Mouse (Mus musculus) limb, embryonic 15.5 days (tissue): ENCODE data around the gene Chrna9. TPM values are rescaled to one million over a fixed set of nuclear protein-coding genes. Genes with fewer than 3 reads are reported as not detected.
"Not testable (repeated sequence)": the region's sequence is repeated elsewhere in the genome, so short reads cannot be mapped to it uniquely, and the experiment has no call there.

ENCODE experiments used
- ATAC-seq: fragments of 200-750 bp; cut with Nextera tagmentation; 2 replicates; pipeline ENCODE4 v1.8.0; 2017; ENCODE audit warnings: low read depth, moderate TSS enrichment; ENCODE audit not compliant: insufficient number of reproducible peaks, low FRiP score, low TSS enrichment
- H3K27ac ChIP-seq: fragments of 300-500 bp; sonication (generic); 2 replicates; pipeline ENCODE4 v1.5.1; 2015; ENCODE audit warnings: moderate library complexity, mild to moderate bottlenecking, inconsistent platforms
- H3K27me3 ChIP-seq: fragments of 300-500 bp; sonication (generic); 2 replicates; pipeline ENCODE4 v1.6.1; 2015; ENCODE audit warnings: inconsistent platforms
- H3K36me3 ChIP-seq: fragments of 300-500 bp; sonication (generic); 2 replicates; pipeline ENCODE4 v1.6.1; 2015; ENCODE audit warnings: inconsistent platforms
- H3K4me1 ChIP-seq: fragments of 300-500 bp; sonication (generic); 2 replicates; pipeline ENCODE4 v1.6.1; 2015; ENCODE audit warnings: inconsistent platforms
- H3K4me2 ChIP-seq: fragments of 300-500 bp; sonication (generic); 2 replicates; pipeline ENCODE4 v1.6.1; 2015; ENCODE audit warnings: mild to moderate bottlenecking, inconsistent platforms
- H3K4me3 ChIP-seq: fragments of 300-500 bp; sonication (generic); 2 replicates; pipeline ENCODE4 v1.5.1; 2015; ENCODE audit warnings: mild to moderate bottlenecking, inconsistent platforms
- H3K9ac ChIP-seq: fragments of 300-500 bp; sonication (generic); 2 replicates; pipeline ENCODE4 v1.6.1; 2015; ENCODE audit warnings: inconsistent platforms
- H3K9me3 ChIP-seq: fragments of 300-500 bp; sonication (generic); 2 replicates; pipeline ENCODE4 v1.6.1; 2016; ENCODE audit warnings: inconsistent platforms
- WGBS: fragments of 180-500 bp; shearing (Covaris S2); methylation state at CpG from one replicate; pipeline ENCODE4 v1.1.7; 2015; 5-methylcytosine and 5-hydroxymethylcytosine counted together
- polyA plus RNA-seq: library from polyadenylated mRNA; unstranded; fragments of >200 nt; fragmentation: Nextera tagmentation; extraction: Ambion mirVana; gene quantifications from 2 replicates; pipeline ENCODE4 v1.2.1, GENCODE M21; 2015

Chrna9 gene
- polyA plus RNA-seq, 1 experiment from 2014 or later, result 0.13 TPM

DNA sequence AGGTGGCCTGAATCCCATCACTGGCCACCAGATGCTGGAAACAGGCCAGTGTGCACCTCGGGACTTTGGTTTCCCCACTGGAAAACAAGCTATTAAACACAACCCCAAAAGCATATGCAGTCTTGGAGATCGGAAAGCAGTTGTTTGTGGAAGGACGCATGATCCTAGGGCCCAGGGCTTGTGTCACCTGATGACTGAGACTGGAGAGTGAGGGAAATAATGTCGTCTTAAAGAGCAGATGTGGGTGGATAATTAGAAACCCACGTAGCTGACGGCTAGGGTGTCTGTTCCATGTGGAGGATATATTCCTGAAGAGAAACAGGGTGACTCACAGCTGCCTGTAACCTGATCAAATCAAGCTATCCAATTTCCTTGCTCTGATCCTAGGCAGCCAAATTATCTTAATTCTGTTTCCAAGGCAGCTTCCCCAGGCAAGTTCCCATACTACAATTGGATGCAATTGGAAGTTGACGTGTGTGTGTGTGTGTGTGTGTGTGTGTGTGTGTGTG lies 31.1 kb downstream of the Chrna9 start:
- no peak overlapping the region for H3K27ac ChIP-seq
- 23% methylated on average over 7 of the region's 7 CpGs for whole genome bisulfite sequencing
- 0 out of 2 replicates have a peak, but pooled peaks cover 4% of the 10 kb centered on the region for H3K4me1 ChIP-seq
- no peak for ATAC-seq
- no peaks in the 10 kb centered on the region for H3K27me3 ChIP-seq
- H3K9me3 ChIP-seq, result no peaks in the 10 kb centered on the region
- H3K4me3 ChIP-seq, result no peak overlapping the region
- H3K4me2 ChIP-seq, result no peak overlapping the region
- H3K9ac ChIP-seq, result no peak overlapping the region
- H3K36me3 ChIP-seq, result no peaks in the 10 kb centered on the region

DNA sequence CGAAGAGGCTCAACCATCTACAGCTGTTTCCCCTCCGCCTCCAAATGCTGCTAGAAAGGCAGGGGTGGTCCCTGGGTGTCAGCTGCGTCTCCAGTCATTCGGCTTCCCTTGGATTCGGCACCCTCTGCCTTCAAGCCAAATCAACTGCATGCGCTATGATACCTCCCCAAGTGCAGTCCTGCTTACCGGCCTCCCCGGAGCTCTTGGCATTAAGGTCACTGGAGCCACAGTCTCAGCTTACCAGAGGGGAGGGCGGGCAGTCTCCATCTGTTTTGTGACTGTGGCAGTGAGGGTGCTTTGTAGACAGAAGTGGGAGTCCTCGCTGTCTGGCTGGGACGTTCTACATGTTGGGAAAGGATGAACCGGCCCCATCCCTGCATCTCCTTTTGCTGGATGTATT lies 32.4 kb downstream of the Chrna9 start:
- Histone ChIP-seq H3K27ac (no peak overlapping the region), H3K4me1 (0 out of 2 replicates have a peak, but pooled peaks cover 4% of the 10 kb centered on the region), H3K27me3 (no peaks in the 10 kb centered on the region), H3K9ac (no peak overlapping the region), H3K4me3 (no peak overlapping the region), H3K36me3 (no peaks in the 10 kb centered on the region), H3K4me2 (no peak overlapping the region), H3K9me3 (no peaks in the 10 kb centered on the region)
- no peak for ATAC-seq
- WGBS, result 56% methylated on average over 12 of the region's 12 CpGs

DNA sequence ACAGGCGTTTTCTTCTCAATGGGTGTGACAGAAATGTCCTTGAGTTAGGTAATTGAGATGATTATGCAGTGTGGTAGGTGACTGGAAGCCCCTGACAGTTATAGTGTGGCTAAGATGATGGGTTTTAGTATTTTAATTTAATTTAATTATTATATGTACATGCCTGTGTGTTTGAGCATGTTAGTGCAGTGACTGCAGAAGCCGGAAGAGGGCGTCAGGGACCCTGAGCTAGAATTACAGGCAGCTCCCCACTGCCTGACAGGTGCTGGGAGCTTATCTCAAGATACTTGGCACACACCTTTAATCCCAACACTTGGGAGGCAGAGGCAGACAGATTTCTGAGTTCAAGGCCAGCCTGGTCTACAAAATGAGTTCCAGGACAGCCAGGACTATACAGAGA lies 33.3 kb downstream of the Chrna9 start:
- 93% methylated on average over 3 of the region's 3 CpGs for WGBS
- Histone ChIP-seq H3K27ac (no peak overlapping the region), H3K9me3 (no peaks in the 10 kb centered on the region), H3K4me2 (no peak overlapping the region), H3K9ac (no peak overlapping the region), H3K36me3 (no peaks in the 10 kb centered on the region), H3K4me3 (no peak overlapping the region), H3K4me1 (0 out of 2 replicates have a peak, but pooled peaks cover 4% of the 10 kb centered on the region), H3K27me3 (no peaks in the 10 kb centered on the region)
- ATAC-seq, result no peak

DNA sequence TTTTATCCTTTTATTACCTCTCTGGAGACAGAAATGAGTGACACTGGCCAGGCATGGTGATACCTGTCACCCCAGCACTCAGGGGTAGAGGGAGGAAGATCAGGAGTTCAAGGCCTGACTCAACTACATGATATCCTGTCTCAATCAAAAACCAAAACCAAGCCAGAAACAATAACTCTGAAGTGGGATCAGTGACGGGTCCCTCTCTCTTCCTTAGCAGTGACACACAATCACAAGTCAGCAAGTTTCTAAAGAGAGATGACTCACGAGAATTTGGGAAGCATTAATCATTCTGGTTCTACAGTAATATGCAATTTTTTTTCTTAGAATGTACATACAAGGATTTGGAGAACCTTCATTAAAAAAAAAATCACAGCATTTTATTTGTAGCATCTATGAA lies 38.5 kb downstream of the Chrna9 start:
- H3K36me3 ChIP-seq, result no peaks in the 10 kb centered on the region
- H3K4me3 ChIP-seq, result no peak overlapping the region
- no peaks in the 10 kb centered on the region for H3K27me3 ChIP-seq
- WGBS, result 63% methylated on average over 2 of the region's 2 CpGs
- no peak overlapping the region for H3K9ac ChIP-seq
- ATAC-seq, result no peak
- H3K27ac ChIP-seq, result no peak overlapping the region
- H3K4me2 ChIP-seq, result no peak overlapping the region
- H3K4me1 ChIP-seq, result no peaks in the 10 kb centered on the region
- no peaks in the 10 kb centered on the region for H3K9me3 ChIP-seq

DNA sequence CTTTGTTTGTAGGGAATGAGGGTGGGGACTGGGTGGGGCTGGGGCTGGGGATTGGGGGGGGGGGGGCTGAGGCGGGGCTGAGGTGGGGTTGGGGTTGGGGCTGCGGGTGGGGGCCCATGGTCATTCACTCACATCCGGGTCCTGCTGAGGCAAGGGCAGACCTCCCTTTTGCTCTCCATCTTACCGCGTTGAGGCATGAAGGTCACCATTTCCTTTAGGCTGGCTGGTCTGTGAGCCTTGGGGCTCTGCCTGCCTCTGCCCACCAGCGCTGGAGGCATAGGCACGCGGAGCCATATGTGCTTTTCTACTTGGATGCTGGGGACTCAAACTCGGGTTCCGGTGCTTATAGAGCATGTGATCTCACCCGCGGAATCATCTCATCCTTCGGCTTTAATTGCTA lies 41.0 kb downstream of the Chrna9 start:
- Histone ChIP-seq H3K4me2 (no peak overlapping the region), H3K9ac (no peak overlapping the region), H3K4me3 (no peak overlapping the region), H3K4me1 (no peaks in the 10 kb centered on the region), H3K27me3 (no peaks in the 10 kb centered on the region), H3K36me3 (no peaks in the 10 kb centered on the region), H3K27ac (no peak overlapping the region), H3K9me3 (no peaks in the 10 kb centered on the region)
- 88% methylated on average over 13 of the region's 13 CpGs for WGBS
- no peak for ATAC-seq

DNA sequence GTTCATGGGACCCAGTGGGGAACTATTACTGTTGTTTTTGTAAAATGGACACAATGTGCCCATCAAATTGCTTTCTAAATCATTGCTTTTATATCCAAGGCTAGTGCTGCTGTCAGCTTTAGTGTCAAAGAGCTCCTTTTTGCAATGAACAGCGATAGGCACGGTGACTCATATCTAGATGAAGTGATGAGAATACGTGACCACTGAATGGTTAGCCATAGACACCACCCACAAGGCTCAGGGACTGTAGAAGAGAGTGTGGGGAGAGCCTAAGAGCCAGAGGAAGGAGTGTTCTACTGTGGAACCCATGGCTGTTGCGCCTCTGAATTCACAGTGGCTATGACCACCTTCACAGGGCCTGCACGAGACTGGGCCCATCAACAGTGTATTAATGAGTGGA lies 51.7 kb downstream of the Chrna9 start:
- H3K27ac ChIP-seq, result no peak overlapping the region
- no peaks in the 10 kb centered on the region for H3K4me1 ChIP-seq
- no peaks in the 10 kb centered on the region for H3K9me3 ChIP-seq
- H3K36me3 ChIP-seq, result no peaks in the 10 kb centered on the region
- no peak overlapping the region for H3K4me2 ChIP-seq
- WGBS, result 87% methylated on average over 5 of the region's 5 CpGs
- no peak for ATAC-seq
- no peaks in the 10 kb centered on the region for H3K27me3 ChIP-seq
- no peak overlapping the region for H3K9ac ChIP-seq
- no peak overlapping the region for H3K4me3 ChIP-seq

DNA sequence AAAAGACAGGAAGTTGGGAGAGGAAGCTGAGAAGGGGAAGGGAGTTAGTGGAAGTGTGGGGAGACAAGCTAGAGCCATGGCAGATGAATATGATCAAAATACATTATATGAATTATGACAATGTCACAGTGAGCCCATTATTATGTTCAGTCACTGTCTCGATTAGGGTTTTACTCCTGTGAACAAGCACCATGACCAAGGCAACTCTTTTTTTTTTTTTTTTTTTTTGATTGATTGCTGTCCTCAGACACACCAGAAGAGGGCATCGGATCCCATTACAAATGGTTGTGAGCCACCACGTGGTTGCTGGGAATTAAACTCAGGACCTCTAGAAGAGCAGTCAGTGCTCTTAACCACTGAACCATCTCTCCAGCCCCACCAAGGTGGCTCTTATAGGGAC lies 52.3 kb downstream of the Chrna9 start:
- not testable (repeated sequence) for H3K4me2 ChIP-seq, H3K4me3 ChIP-seq, H3K36me3 ChIP-seq, H3K9me3 ChIP-seq, ATAC-seq, H3K27ac ChIP-seq, H3K27me3 ChIP-seq, H3K9ac ChIP-seq, H3K4me1 ChIP-seq
- 68% methylated on average over 3 of the region's 3 CpGs for WGBS

DNA sequence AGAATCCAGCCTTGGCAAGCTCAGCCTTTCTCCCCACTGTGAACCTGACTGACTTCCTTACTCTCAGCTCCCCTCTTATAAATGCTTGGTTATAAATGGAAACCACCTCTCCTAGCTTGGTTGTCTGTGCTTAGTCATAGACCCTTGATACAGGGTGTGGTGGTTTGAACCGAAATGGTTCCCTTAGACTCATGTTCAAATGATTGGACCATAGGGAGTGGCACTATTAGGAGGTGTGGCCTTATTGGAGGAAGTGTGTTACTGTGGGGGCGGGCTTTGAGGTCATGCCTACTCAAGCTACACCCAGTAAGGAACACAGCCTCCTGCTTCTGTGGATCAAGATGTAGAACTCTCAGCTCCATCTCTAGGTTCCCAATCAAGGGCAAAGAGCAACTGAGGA lies 56.5 kb downstream of the Chrna9 start:
- Histone ChIP-seq H3K9me3 (no peaks in the 10 kb centered on the region), H3K9ac (no peak overlapping the region), H3K4me2 (no peak overlapping the region), H3K4me3 (no peak overlapping the region), H3K4me1 (no peaks in the 10 kb centered on the region), H3K27me3 (no peaks in the 10 kb centered on the region), H3K36me3 (no peaks in the 10 kb centered on the region), H3K27ac (no peak overlapping the region)
- no peak for ATAC-seq
- WGBS, result 89% methylated on average over 2 of the region's 2 CpGs

DNA sequence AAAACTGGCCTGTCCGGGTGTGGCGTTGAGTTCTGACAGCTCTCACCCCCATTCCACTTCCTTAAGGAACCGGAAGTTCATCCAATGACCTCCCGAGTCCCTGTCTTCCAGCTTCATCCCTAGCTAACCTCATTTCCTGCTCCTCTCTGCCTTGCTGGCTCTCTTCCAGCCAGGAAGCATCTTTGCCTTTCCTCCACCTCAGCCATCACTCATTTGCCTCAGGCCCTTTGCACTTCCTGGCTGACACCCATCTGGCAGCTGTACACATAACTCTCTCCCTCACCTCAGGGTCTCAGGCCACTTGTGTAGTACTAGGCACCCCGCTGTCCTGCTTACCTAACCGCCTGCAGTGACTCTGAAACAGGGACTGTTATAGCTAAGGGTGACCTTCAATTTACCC lies 59.9 kb downstream of the Chrna9 start:
- no peaks in the 10 kb centered on the region for H3K36me3 ChIP-seq
- no peaks in the 10 kb centered on the region for H3K27me3 ChIP-seq
- no peak overlapping the region for H3K27ac ChIP-seq
- ATAC-seq, result no peak
- no peak overlapping the region for H3K9ac ChIP-seq
- no peaks in the 10 kb centered on the region for H3K9me3 ChIP-seq
- H3K4me1 ChIP-seq, result no peaks in the 10 kb centered on the region
- whole genome bisulfite sequencing, result 80% methylated on average over 6 of the region's 6 CpGs
- no peak overlapping the region for H3K4me2 ChIP-seq
- H3K4me3 ChIP-seq, result no peak overlapping the region

DNA sequence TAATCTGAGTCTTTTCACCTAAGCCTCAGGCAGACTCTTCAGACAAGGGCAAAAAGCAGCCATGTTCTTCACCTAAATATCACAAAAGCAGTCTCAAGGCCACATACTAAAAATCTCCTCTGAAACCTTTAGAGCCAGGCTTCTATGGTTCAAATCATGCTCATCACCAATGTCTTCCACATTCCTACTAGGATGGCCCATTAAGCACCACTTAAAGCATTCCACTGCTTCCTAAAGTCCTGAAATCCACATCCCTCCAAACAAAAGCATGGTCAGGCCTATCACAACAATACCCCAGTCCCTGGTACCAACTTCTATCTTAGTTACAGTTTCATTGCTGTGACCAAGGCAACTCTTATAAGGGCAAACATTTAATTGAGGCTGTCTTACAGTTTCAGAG lies 63.1 kb downstream of the Chrna9 start:
- no peak for ATAC-seq
- Histone ChIP-seq H3K36me3 (no peaks in the 10 kb centered on the region), H3K27ac (no peak overlapping the region), H3K27me3 (no peaks in the 10 kb centered on the region), H3K4me2 (no peak overlapping the region), H3K9ac (no peak overlapping the region), H3K4me1 (peaks cover 12% of the 10 kb centered on the region), H3K9me3 (no peaks in the 10 kb centered on the region), H3K4me3 (no peak overlapping the region)

DNA sequence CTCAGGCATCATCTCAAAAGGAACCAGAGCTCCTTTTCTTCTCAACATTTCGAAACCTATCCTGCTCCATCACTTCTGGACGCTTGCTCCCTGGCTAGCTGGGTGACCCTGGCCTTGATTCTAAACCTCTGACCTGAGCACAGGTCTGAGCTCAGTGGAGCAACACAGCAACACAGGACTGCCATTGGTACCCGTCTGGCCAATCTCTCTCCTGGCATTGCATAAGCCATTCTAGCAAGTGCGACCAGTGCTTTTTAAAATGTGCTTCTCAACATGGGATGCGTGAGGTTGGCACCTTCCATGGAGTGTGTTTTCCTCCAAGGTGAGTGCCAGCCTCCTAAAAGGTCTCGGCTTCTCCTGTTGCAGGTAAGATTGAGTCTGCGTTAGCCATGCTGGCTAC lies 64.4 kb downstream of the Chrna9 start:
- no peak for ATAC-seq
- H3K4me2 ChIP-seq, result no peak overlapping the region
- H3K9ac ChIP-seq, result no peak overlapping the region
- H3K27ac ChIP-seq, result no peak overlapping the region
- 88% methylated on average over 7 of the region's 7 CpGs for WGBS
- H3K36me3 ChIP-seq, result no peaks in the 10 kb centered on the region
- H3K4me1 ChIP-seq, result peaks cover 12% of the 10 kb centered on the region
- no peak overlapping the region for H3K4me3 ChIP-seq
- H3K27me3 ChIP-seq, result no peaks in the 10 kb centered on the region
- H3K9me3 ChIP-seq, result no peaks in the 10 kb centered on the region

DNA sequence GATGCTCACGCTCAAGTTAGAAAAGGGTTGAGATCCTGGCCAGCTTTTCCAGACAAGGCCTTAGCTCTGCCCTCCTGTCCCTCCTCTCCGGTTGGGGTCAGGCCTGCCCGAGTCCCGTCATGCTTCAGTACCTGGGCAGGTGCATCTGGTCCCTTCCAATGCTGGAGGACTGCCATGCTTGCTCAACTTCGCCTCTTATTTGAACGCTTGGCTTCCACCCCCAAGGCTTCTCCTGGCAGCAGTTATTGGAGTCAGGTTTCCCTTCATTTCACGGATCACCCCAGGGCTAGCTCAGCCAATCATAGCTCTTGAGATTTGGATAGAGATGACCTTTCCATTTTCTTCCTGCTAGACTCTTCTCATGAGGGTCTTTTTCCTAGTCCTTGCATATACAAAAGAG lies 65.4 kb downstream of the Chrna9 start:
- no peaks in the 10 kb centered on the region for H3K36me3 ChIP-seq
- no peaks in the 10 kb centered on the region for H3K9me3 ChIP-seq
- no peak overlapping the region for H3K4me2 ChIP-seq
- peaks cover 12% of the 10 kb centered on the region for H3K4me1 ChIP-seq
- H3K4me3 ChIP-seq, result no peak overlapping the region
- no peak overlapping the region for H3K9ac ChIP-seq
- ATAC-seq, result no peak
- 52% methylated on average over 7 of the region's 7 CpGs for WGBS
- H3K27me3 ChIP-seq, result no peaks in the 10 kb centered on the region
- H3K27ac ChIP-seq, result no peak overlapping the region

DNA sequence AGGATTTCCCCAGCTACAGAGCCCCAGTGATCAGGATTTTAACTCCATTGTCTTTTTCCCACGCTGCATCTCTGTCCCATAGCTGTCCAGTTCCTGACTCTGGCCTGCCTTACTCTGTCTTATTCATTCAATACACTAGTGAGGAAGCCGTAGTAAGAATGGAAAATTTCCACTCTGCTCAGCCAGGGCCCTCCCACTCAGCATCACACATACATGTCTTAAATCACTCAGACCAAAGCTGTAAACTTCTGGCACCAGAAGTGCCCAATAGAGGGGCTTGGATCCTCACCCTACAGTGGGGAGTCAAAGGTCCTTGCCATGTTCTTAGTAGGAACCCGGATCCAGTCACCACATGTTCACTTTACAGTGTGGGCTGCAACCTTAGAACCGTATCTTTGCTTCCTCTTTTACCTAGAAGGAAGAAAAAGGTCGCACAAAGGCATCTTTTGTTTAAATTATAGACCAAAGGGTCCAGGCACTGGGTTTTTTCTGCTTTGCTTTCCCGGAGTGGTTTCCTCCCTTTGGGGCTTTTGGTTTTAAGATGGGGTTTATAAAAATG lies 65.9 kb downstream of the Chrna9 start:
- no peak overlapping the region for H3K4me3 ChIP-seq
- H3K4me2 ChIP-seq, result no peak overlapping the region
- H3K27ac ChIP-seq, result no peak overlapping the region
- H3K4me1 ChIP-seq, result peaks cover 12% of the 10 kb centered on the region
- no peak overlapping the region for H3K9ac ChIP-seq
- no peaks in the 10 kb centered on the region for H3K27me3 ChIP-seq
- no peaks in the 10 kb centered on the region for H3K36me3 ChIP-seq
- no peaks in the 10 kb centered on the region for H3K9me3 ChIP-seq
- WGBS, result 40% methylated on average over 6 of the region's 6 CpGs
- ATAC-seq, result no peak
